Mouse (Mus musculus): ENCODE data around the gene Pifo.

The Pifo gene

GRCm38 (mm10) chr3:105960700-105961099 is 53.7 kb downstream of the Pifo start:
- TF ChIP-seq POU5F1 (IDR thresholded peaks at IDR 0.05; ENCODE audit: borderline replicate concordance, low read length) (no peak), CTCF (conservative IDR thresholded peaks at IDR 0.05; ENCODE audit: low read length) (peak; percentile 49), NANOG (IDR thresholded peaks at IDR 0.05; ENCODE audit: borderline replicate concordance, low read length) (no peak)

GRCm38 (mm10) chr3:105959999-105960398 is 54.4 kb downstream of the Pifo start, which contains the start of gene Atp5f1:
Gene Atp5f1, minus strand, starts transcription at chr3:105960099.
- peak within 1 kb of the TSS; percentile 100 for H3K4me3 ChIP-seq (replicated peaks; ENCODE audit: low read length)
- peaks cover 50% of the 10 kb centered on the region for H3K4me1 ChIP-seq (replicated peaks; ENCODE audit: low read depth, low read length)
- no peak for TF ChIP-seq CTCF (conservative IDR thresholded peaks at IDR 0.05; ENCODE audit: low read length)
- no peak for TF ChIP-seq NANOG (IDR thresholded peaks at IDR 0.05; ENCODE audit: borderline replicate concordance, low read length)
- TF ChIP-seq POU5F1 (IDR thresholded peaks at IDR 0.05; ENCODE audit: borderline replicate concordance, low read length): no peak
- H3K27me3 ChIP-seq (ENCODE audit: insufficient read depth, low read length): no peaks in the 10 kb centered on the region
- peaks cover 83% of the 10 kb centered on the region for H3K36me3 ChIP-seq (ENCODE audit: insufficient read depth, low read length)
- no peaks in the 10 kb centered on the region for H3K9me3 ChIP-seq (ENCODE audit: low read length)

More at GRCm38 (mm10) chr3:105960700-105961099, 53.7 kb downstream of the Pifo start:
- H3K9me3 ChIP-seq (ENCODE audit: low read length): no peaks in the 10 kb centered on the region
- H3K4me1 ChIP-seq (replicated peaks; ENCODE audit: low read depth, low read length): peaks cover 54% of the 10 kb centered on the region
- H3K27me3 ChIP-seq (ENCODE audit: insufficient read depth, low read length): no peaks in the 10 kb centered on the region
- H3K36me3 ChIP-seq (ENCODE audit: insufficient read depth, low read length): peaks cover 83% of the 10 kb centered on the region
- peak overlapping the region; percentile 100 for H3K4me3 ChIP-seq (replicated peaks; ENCODE audit: low read length)

GRCm38 (mm10) chr3:105959585-105959984 is 54.9 kb downstream of the Pifo start:
- TF ChIP-seq CTCF (conservative IDR thresholded peaks at IDR 0.05; ENCODE audit: low read length) (no peak), NANOG (IDR thresholded peaks at IDR 0.05; ENCODE audit: borderline replicate concordance, low read length) (no peak), POU5F1 (IDR thresholded peaks at IDR 0.05; ENCODE audit: borderline replicate concordance, low read length) (no peak)
- Histone ChIP-seq H3K27me3 (ENCODE audit: insufficient read depth, low read length) (no peaks in the 10 kb centered on the region), H3K36me3 (ENCODE audit: insufficient read depth, low read length) (peaks cover 83% of the 10 kb centered on the region), H3K4me3 (replicated peaks; ENCODE audit: low read length) (peak overlapping the region; percentile 100), H3K4me1 (replicated peaks; ENCODE audit: low read depth, low read length) (peaks cover 46% of the 10 kb centered on the region), H3K9me3 (ENCODE audit: low read length) (no peaks in the 10 kb centered on the region)

- H3K4me3 ChIP-seq (replicated peaks; ENCODE audit: low read length): peak within 1 kb of the TSS; percentile 100
- peaks cover 46% of the 10 kb centered on the region for H3K4me1 ChIP-seq (replicated peaks; ENCODE audit: low read depth, low read length)
- no peaks in the 10 kb centered on the region for H3K9me3 ChIP-seq (ENCODE audit: low read length)
- no peaks in the 10 kb centered on the region for H3K27me3 ChIP-seq (ENCODE audit: insufficient read depth, low read length)
- H3K36me3 ChIP-seq (ENCODE audit: insufficient read depth, low read length): peaks cover 83% of the 10 kb centered on the region
- no peak for TF ChIP-seq NANOG (IDR thresholded peaks at IDR 0.05; ENCODE audit: borderline replicate concordance, low read length)
- TF ChIP-seq POU5F1 (IDR thresholded peaks at IDR 0.05; ENCODE audit: borderline replicate concordance, low read length): no peak
- TF ChIP-seq CTCF (conservative IDR thresholded peaks at IDR 0.05; ENCODE audit: low read length): no peak
Measured at GRCm38 (mm10) chr3:105958974-105959580, 55.4 kb downstream of the Pifo start, which contains the start of gene Wdr77. Gene Wdr77, plus strand, starts transcription at chr3:105959369.

- H3K36me3 ChIP-seq (ENCODE audit: insufficient read depth, low read length): peaks cover 81% of the 10 kb centered on the region
- H3K9me3 ChIP-seq (ENCODE audit: low read length): no peaks in the 10 kb centered on the region
- peaks cover 46% of the 10 kb centered on the region for H3K4me1 ChIP-seq (replicated peaks; ENCODE audit: low read depth, low read length)
- no peak for TF ChIP-seq NANOG (IDR thresholded peaks at IDR 0.05; ENCODE audit: borderline replicate concordance, low read length)
- TF ChIP-seq POU5F1 (IDR thresholded peaks at IDR 0.05; ENCODE audit: borderline replicate concordance, low read length): no peak
- no peak for TF ChIP-seq CTCF (conservative IDR thresholded peaks at IDR 0.05; ENCODE audit: low read length)
- H3K4me3 ChIP-seq (replicated peaks; ENCODE audit: low read length): peak overlapping the region; percentile 100
- H3K27me3 ChIP-seq (ENCODE audit: insufficient read depth, low read length): no peaks in the 10 kb centered on the region
Measured at GRCm38 (mm10) chr3:105958204-105958603, 56.2 kb downstream of the Pifo start.

GRCm38 (mm10) chr3:105957235-105957634 is 57.2 kb downstream of the Pifo start:
- TF ChIP-seq NANOG (IDR thresholded peaks at IDR 0.05; ENCODE audit: borderline replicate concordance, low read length): no peak
- TF ChIP-seq CTCF (conservative IDR thresholded peaks at IDR 0.05; ENCODE audit: low read length): no peak
- no peak for TF ChIP-seq POU5F1 (IDR thresholded peaks at IDR 0.05; ENCODE audit: borderline replicate concordance, low read length)
- Histone ChIP-seq H3K36me3 (ENCODE audit: insufficient read depth, low read length) (peaks cover 81% of the 10 kb centered on the region), H3K4me3 (replicated peaks; ENCODE audit: low read length) (0 out of 2 replicates have a peak overlapping the region, but pooled peaks have one; percentile 3), H3K9me3 (ENCODE audit: low read length) (no peaks in the 10 kb centered on the region), H3K4me1 (replicated peaks; ENCODE audit: low read depth, low read length) (peaks cover 40% of the 10 kb centered on the region), H3K27me3 (ENCODE audit: insufficient read depth, low read length) (no peaks in the 10 kb centered on the region)

- no peaks in the 10 kb centered on the region for H3K9me3 ChIP-seq (ENCODE audit: low read length)
- H3K36me3 ChIP-seq (ENCODE audit: insufficient read depth, low read length): peaks cover 97% of the 10 kb centered on the region
- TF ChIP-seq CTCF (conservative IDR thresholded peaks at IDR 0.05; ENCODE audit: low read length): no peak
- no peak for TF ChIP-seq NANOG (IDR thresholded peaks at IDR 0.05; ENCODE audit: borderline replicate concordance, low read length)
- TF ChIP-seq POU5F1 (IDR thresholded peaks at IDR 0.05; ENCODE audit: borderline replicate concordance, low read length): no peak
- H3K4me3 ChIP-seq (replicated peaks; ENCODE audit: low read length): no peak overlapping the region
- H3K27me3 ChIP-seq (ENCODE audit: insufficient read depth, low read length): no peaks in the 10 kb centered on the region
- 0 out of 2 replicates have a peak, but pooled peaks cover 4% of the 10 kb centered on the region for H3K4me1 ChIP-seq (replicated peaks; ENCODE audit: low read depth, low read length)
Measured at GRCm38 (mm10) chr3:105951348-105951747, 63.1 kb downstream of the Pifo start.

Data from E14TG2a.4 (cell line).